Mouse (Mus musculus): ENCODE results near the gene Nrros. TPM values are rescaled to one million over a fixed set of nuclear protein-coding genes. Genes with fewer than 3 reads are reported as not detected.
A peak's percentile ranks its signal among the peaks of the same experiment; 100 is the strongest.

Nrros gene
- 88.7 and 94.5 TPM in 2 replicates for total RNA-seq (2014; fragmentation: Nextera tagmentation)
- 101 and 123 TPM in 2 replicates for total RNA-seq (2017)
- polyA plus RNA-seq (2012) = 104 and 127 TPM in 2 replicates

DNA sequence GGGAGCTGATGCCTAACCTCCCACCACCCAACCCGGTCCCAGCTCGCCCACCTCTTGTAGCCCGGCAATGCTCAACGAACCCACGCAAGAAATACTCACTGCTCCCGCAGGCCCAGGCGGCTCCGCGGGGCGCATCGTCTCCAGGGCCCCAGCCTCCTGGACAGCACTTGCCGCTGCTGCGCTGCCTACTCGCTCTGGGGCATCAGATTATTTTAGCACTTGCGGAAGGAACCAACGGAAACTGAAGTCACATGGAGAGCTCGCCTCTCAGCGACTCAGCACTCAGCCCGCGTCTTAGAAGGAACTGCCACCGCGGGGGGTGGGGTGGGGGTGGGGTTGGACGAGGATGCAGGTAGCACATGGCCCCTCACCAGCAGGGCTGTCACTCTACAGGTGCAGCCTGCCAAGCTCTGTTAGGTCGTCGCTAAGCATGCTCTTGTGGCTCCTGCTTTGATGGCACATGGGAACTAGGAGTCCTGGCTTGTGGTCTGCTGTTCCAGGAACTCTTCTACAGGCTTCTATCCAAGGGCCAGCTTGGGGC is at the start of gene Nrros:
TSS of gene Nrros (minus strand) at position 314 of the 541 bp plus-strand sequence.
- peaks cover 32% of the 10 kb centered on the region for H3K36me3 ChIP-seq (replicated peaks)
- H3K4me1 ChIP-seq (ENCODE audit: insufficient read depth, low read depth, low read length) = peaks cover 64% of the 10 kb centered on the region
- DNase-seq (ENCODE audit: low spot score) (peak; percentile 72), ATAC-seq (ENCODE audit: extremely low read depth, insufficient number of reproducible peaks, low FRiP score, poor library complexity, severe bottlenecking) (peak; percentile 79)
- peak within 1 kb of the TSS; percentile 87 for H3K4me3 ChIP-seq (ENCODE audit: low read depth, low read length)
- H3K27me3 ChIP-seq (ENCODE audit: insufficient read depth, low read length) = no peaks in the 10 kb centered on the region
- TF ChIP-seq GATA1 (IDR thresholded peaks at IDR 0.05; ENCODE audit: borderline replicate concordance, low read length) (no peak), GATA2 (IDR thresholded peaks at IDR 0.05; ENCODE audit: borderline replicate concordance, low read depth, low read length) (no peak), TAL1 (conservative IDR thresholded peaks at IDR 0.05; ENCODE audit: low read depth, low read length) (no peak), POLR2AphosphoS5 (IDR thresholded peaks at IDR 0.05; ENCODE audit: insufficient replicate concordance, low read depth, low read length) (no peak), CTCF (IDR thresholded peaks at IDR 0.05; ENCODE audit: low read depth, low read length) (no peak)
- H3K9me3 ChIP-seq (replicated peaks) = no peaks in the 10 kb centered on the region; the same call in 1 of the 2 replicates

DNA sequence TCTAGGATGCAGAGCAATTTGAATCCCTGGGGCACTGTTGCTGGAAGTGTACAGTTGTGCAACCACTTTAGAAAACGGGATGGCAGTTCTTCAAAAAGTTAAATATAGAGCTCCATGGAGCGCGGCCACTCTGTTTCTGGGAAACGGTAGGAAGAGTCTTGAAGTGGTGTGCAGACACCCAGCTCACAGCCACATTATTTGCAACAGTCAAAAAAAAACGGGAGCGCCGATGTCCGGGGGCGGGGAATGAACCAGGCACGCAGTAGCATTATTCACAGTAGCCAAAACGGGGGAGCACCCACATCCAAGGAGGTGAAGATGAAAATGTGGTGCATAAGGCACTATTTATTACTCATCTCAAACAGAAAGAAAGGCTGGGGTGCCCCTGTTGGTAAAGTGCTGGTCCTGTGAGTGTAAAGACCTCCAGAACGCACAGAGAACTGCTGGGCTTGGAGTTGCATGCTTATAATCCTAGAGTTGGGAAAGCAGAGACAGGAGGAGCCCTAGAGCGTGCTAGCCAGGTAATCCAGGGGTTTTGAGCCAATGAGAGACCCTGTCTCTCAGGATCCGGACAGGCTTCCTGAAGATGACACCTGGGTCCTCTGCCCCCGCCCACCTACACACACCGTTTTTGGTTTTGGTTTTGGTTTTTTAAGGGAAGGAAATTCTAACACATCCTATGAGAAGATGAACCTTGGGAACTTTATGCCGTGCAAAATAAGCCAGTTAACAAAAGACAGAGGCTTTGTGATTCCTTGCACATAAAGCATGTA is 49.6 kb upstream of the Nrros start:
- ATAC-seq (ENCODE audit: extremely low read depth, insufficient number of reproducible peaks, low FRiP score, poor library complexity, severe bottlenecking) = no peak
- H3K4me3 ChIP-seq (ENCODE audit: low read depth, low read length) = no peak overlapping the region
- TF ChIP-seq POLR2AphosphoS5 (IDR thresholded peaks at IDR 0.05; ENCODE audit: insufficient replicate concordance, low read depth, low read length) = no peak
- TF ChIP-seq TAL1 (conservative IDR thresholded peaks at IDR 0.05; ENCODE audit: low read depth, low read length) = no peak
- TF ChIP-seq CTCF (IDR thresholded peaks at IDR 0.05; ENCODE audit: low read depth, low read length) = no peak
- no peak for TF ChIP-seq GATA2 (IDR thresholded peaks at IDR 0.05; ENCODE audit: borderline replicate concordance, low read depth, low read length)
- TF ChIP-seq GATA1 (IDR thresholded peaks at IDR 0.05; ENCODE audit: borderline replicate concordance, low read length) = no peak

GRCm38 (mm10) chr16:32214156-32214555 is 48.8 kb upstream of the Nrros start:
- H3K27me3 ChIP-seq (ENCODE audit: insufficient read depth, low read length) = peaks cover 29% of the 10 kb centered on the region
- H3K9me3 ChIP-seq (replicated peaks) = peaks cover 17% of the 10 kb centered on the region
- ATAC-seq (ENCODE audit: extremely low read depth, insufficient number of reproducible peaks, low FRiP score, poor library complexity, severe bottlenecking) (no peak), DNase-seq (ENCODE audit: low spot score) (no peak)
- no peaks in the 10 kb centered on the region for H3K36me3 ChIP-seq (replicated peaks)
- peaks cover 6% of the 10 kb centered on the region for H3K4me1 ChIP-seq (ENCODE audit: insufficient read depth, low read depth, low read length)
- no peak overlapping the region for H3K4me3 ChIP-seq (ENCODE audit: low read depth, low read length)
- TF ChIP-seq CTCF (IDR thresholded peaks at IDR 0.05; ENCODE audit: low read depth, low read length) = no peak
- no peak for TF ChIP-seq TAL1 (conservative IDR thresholded peaks at IDR 0.05; ENCODE audit: low read depth, low read length)
- no peak for TF ChIP-seq GATA1 (IDR thresholded peaks at IDR 0.05; ENCODE audit: borderline replicate concordance, low read length)
- no peak for TF ChIP-seq GATA2 (IDR thresholded peaks at IDR 0.05; ENCODE audit: borderline replicate concordance, low read depth, low read length)
- no peak for TF ChIP-seq POLR2AphosphoS5 (IDR thresholded peaks at IDR 0.05; ENCODE audit: insufficient replicate concordance, low read depth, low read length)

More for the DNA sequence above, 49.6 kb upstream of the Nrros start:
- Histone ChIP-seq H3K27me3 (ENCODE audit: insufficient read depth, low read length) (peaks cover 33% of the 10 kb centered on the region), H3K9me3 (replicated peaks) (peaks cover 9% of the 10 kb centered on the region), H3K4me1 (ENCODE audit: insufficient read depth, low read depth, low read length) (peaks cover 6% of the 10 kb centered on the region), H3K36me3 (replicated peaks) (no peaks in the 10 kb centered on the region)
- DNase-seq (ENCODE audit: low spot score) = no peak

DNA sequence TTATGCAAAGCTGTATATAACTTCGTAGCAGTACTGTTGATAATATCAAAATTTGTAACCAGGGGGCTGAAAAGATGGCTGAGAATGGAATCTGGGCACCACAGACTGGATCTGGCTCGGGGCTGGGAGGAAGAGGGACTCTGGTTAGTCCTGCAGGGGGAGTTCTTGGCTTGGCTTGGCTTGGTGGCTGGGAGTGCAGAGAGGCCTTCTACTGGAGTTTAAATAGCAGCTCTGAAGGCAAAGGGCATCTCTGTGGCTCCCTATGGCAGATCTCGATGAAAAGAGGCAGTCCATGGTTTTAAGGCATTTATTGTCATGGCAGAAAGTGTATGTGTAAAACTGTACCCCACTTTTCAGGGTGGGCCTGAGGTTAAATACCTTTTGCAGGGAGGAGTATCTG is 39.5 kb upstream of the Nrros start:
- no peak for TF ChIP-seq CTCF (IDR thresholded peaks at IDR 0.05; ENCODE audit: low read depth, low read length)
- no peak for TF ChIP-seq POLR2AphosphoS5 (IDR thresholded peaks at IDR 0.05; ENCODE audit: insufficient replicate concordance, low read depth, low read length)
- TF ChIP-seq GATA1 (IDR thresholded peaks at IDR 0.05; ENCODE audit: borderline replicate concordance, low read length) = no peak
- no peak for TF ChIP-seq GATA2 (IDR thresholded peaks at IDR 0.05; ENCODE audit: borderline replicate concordance, low read depth, low read length)
- no peak for TF ChIP-seq TAL1 (conservative IDR thresholded peaks at IDR 0.05; ENCODE audit: low read depth, low read length)
- Histone ChIP-seq H3K36me3 (replicated peaks) (no peaks in the 10 kb centered on the region), H3K27me3 (ENCODE audit: insufficient read depth, low read length) (no peaks in the 10 kb centered on the region; the same call in 1 of the 2 replicates), H3K4me3 (ENCODE audit: low read depth, low read length) (no peak overlapping the region), H3K4me1 (ENCODE audit: insufficient read depth, low read depth, low read length) (peaks cover 16% of the 10 kb centered on the region), H3K9me3 (replicated peaks) (peaks cover 11% of the 10 kb centered on the region)
- no peak for ATAC-seq (ENCODE audit: extremely low read depth, insufficient number of reproducible peaks, low FRiP score, poor library complexity, severe bottlenecking)
- no peak for DNase-seq (ENCODE audit: low spot score)

- Histone ChIP-seq H3K36me3 (replicated peaks) (no peaks in the 10 kb centered on the region), H3K27me3 (ENCODE audit: insufficient read depth, low read length) (no peaks in the 10 kb centered on the region; the same call in 1 of the 2 replicates), H3K4me1 (ENCODE audit: insufficient read depth, low read depth, low read length) (peaks cover 16% of the 10 kb centered on the region), H3K9me3 (replicated peaks) (no peaks in the 10 kb centered on the region), H3K4me3 (ENCODE audit: low read depth, low read length) (no peak overlapping the region)
- ATAC-seq (ENCODE audit: extremely low read depth, insufficient number of reproducible peaks, low FRiP score, poor library complexity, severe bottlenecking) (peak; percentile 66), DNase-seq (ENCODE audit: low spot score) (peak; percentile 88)
- TF ChIP-seq GATA2 (IDR thresholded peaks at IDR 0.05; ENCODE audit: borderline replicate concordance, low read depth, low read length) (no peak), GATA1 (IDR thresholded peaks at IDR 0.05; ENCODE audit: borderline replicate concordance, low read length) (no peak), CTCF (IDR thresholded peaks at IDR 0.05; ENCODE audit: low read depth, low read length) (peak; percentile 50; the same call in 1 of the 2 replicates), POLR2AphosphoS5 (IDR thresholded peaks at IDR 0.05; ENCODE audit: insufficient replicate concordance, low read depth, low read length) (no peak)
Observed at GRCm38 (mm10) chr16:32202681-32203080, 37.3 kb upstream of the Nrros start.

GRCm38 (mm10) chr16:32201004-32201325 is 35.6 kb upstream of the Nrros start:
- DNase-seq (ENCODE audit: low spot score) (no peak), ATAC-seq (ENCODE audit: extremely low read depth, insufficient number of reproducible peaks, low FRiP score, poor library complexity, severe bottlenecking) (no peak)
- TF ChIP-seq CTCF (IDR thresholded peaks at IDR 0.05; ENCODE audit: low read depth, low read length) (no peak), GATA2 (IDR thresholded peaks at IDR 0.05; ENCODE audit: borderline replicate concordance, low read depth, low read length) (no peak), TAL1 (conservative IDR thresholded peaks at IDR 0.05; ENCODE audit: low read depth, low read length) (no peak), POLR2AphosphoS5 (IDR thresholded peaks at IDR 0.05; ENCODE audit: insufficient replicate concordance, low read depth, low read length) (no peak), GATA1 (IDR thresholded peaks at IDR 0.05; ENCODE audit: borderline replicate concordance, low read length) (no peak)
- Histone ChIP-seq H3K27me3 (ENCODE audit: insufficient read depth, low read length) (no peaks in the 10 kb centered on the region), H3K4me3 (ENCODE audit: low read depth, low read length) (no peak overlapping the region), H3K9me3 (replicated peaks) (no peaks in the 10 kb centered on the region), H3K36me3 (replicated peaks) (no peaks in the 10 kb centered on the region), H3K4me1 (ENCODE audit: insufficient read depth, low read depth, low read length) (peaks cover 16% of the 10 kb centered on the region)
